Mouse (Mus musculus): ENCODE data around the gene Inhbb. TPM values are rescaled to one million over a fixed set of nuclear protein-coding genes. Genes with fewer than 3 reads are reported as not detected.

Gene Inhbb
- 0.04 and 0.27 TPM in 2 replicates for polyA plus RNA-seq (2012; ENCODE audit: low replicate concordance)

GRCm38 (mm10) chr1:119421576-119422421 lies at the start of gene Inhbb:
Gene Inhbb (minus strand): TSS chr1:119422248.

Other genes with a start within 250 kb of the Inhbb start
- gene Ralb, start 82.5 kb upstream of the Inhbb start, polyA plus RNA-seq (2012; ENCODE audit: low replicate concordance), result 16.0 and 26.2 TPM in 2 replicates
- 29.5 and 117 TPM in 2 replicates for gene Tmem185b, start 103.9 kb upstream of the Inhbb start, polyA plus RNA-seq (2012; ENCODE audit: low replicate concordance)
- gene Epb41l5, start 226.8 kb upstream of the Inhbb start, polyA plus RNA-seq (2012; ENCODE audit: low replicate concordance), result 0.11 and 0.14 TPM in 2 replicates

Data from hematopoietic multipotent progenitor cell, adult 10-12 weeks (in vitro differentiated cells).